ENCODE assay signal across 18 mouse cellular contexts in the genomic region with DNA sequence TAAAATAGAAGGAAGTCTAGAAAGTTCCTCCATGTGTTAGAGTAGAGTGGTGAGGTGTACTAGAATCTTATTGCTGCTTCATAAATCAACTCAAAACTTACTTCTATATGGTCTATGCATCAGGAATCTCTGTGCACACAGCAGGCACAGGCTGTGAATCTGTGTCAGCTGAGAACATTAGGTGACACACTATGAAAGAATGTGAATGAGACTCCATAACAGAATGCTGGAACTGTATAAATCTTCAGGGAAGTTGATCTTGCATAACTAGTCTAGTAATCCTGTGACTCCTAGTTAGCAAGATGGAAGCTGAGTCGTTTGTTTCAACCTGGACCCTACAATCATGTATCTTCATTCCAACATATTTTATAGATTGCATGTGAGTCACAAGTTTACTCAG.
"Had no signal": no experiment of that assay in that cellular context is flagged by ENCODE, and none has a peak within 500 bp of the region (broad histone marks: within the 10 kb centered on the region; RNA-seq: fewer than 3 reads in every experiment).

No protein-coding gene starts in this region.

- H3K36me3 ChIP-seq: lung, embryonic 15.5 days; midbrain, embryonic 13.5 days; midbrain, embryonic 15.5 days; neural tube, embryonic 13.5 days; neural tube, embryonic 15.5 days; stomach, embryonic 15.5 days had no signal

- H3K27me3 ChIP-seq: lung, embryonic 15.5 days; megakaryocyte, embryonic 14.5 days; midbrain, embryonic 13.5 days; midbrain, embryonic 15.5 days; neural tube, embryonic 13.5 days; neural tube, embryonic 15.5 days; stomach, embryonic 15.5 days had no signal

- DNase-seq: liver, postnatal 0 days; lung, adult 2 months; lung, postnatal 14 days; lung, postnatal 36 days; retina, postnatal 1 day; right cerebral cortex, postnatal 14 days; thymus, postnatal 14 days; thymus, postnatal 36 days had no signal

- H3K27ac ChIP-seq: lung, embryonic 15.5 days; macrophage; midbrain, embryonic 13.5 days; midbrain, embryonic 15.5 days; neural tube, embryonic 13.5 days; neural tube, embryonic 15.5 days; stomach, embryonic 15.5 days; stomach, postnatal 0 days had no signal

- H3K4me3 ChIP-seq: lung, embryonic 15.5 days; megakaryocyte, embryonic 14.5 days; midbrain, embryonic 13.5 days; midbrain, embryonic 15.5 days; neural tube, embryonic 13.5 days; neural tube, embryonic 15.5 days; stomach, embryonic 15.5 days had no signal

- H3K4me1 ChIP-seq: lung, embryonic 15.5 days; megakaryocyte, embryonic 14.5 days; midbrain, embryonic 13.5 days; midbrain, embryonic 15.5 days; neural tube, embryonic 13.5 days; neural tube, embryonic 15.5 days; stomach, embryonic 15.5 days had no signal

- ATAC-seq: liver, postnatal 0 days; lung, postnatal 0 days; midbrain, embryonic 13.5 days; midbrain, embryonic 15.5 days had no signal
